Mouse (Mus musculus): ENCODE results near the gene Sirt2. TPM values are rescaled to one million over a fixed set of nuclear protein-coding genes. Genes with fewer than 3 reads are reported as not detected.

The Sirt2 gene
- total and polyA plus RNA-seq, 2 experiments: 15.1 to 52.9 TPM

DNA sequence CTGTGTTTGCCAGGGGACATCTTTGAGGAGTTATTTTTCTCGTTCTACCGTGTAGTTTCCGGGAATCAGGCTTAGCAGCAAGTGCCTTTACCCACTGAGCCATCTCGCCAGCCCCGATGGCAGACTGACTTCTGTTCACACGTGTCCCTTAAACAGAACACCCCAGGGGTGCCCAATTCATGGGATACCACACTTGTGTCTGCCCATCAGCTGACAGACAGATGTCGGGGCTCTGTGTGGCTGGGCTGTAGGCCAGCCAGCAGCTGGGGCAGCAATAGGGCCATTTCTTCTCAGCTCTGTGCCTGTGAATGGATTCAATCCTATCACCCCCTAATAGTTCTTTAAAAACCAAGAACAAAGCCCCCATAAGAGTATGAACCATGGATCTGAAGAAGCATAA, 8.6 kb downstream of the Sirt2 start:
- Histone ChIP-seq H3K79me2 (ENCODE audit: control insufficient read depth, insufficient read depth, low read length) (peaks cover 7% of the 10 kb centered on the region; the same call in 1 of the 2 replicates), H3K4me3 (ENCODE audit: insufficient read depth, low read depth, low read length) (no peak overlapping the region), H3K4me1 (ENCODE audit: control insufficient read depth, insufficient read depth, low read length) (peaks cover 8% of the 10 kb centered on the region), H3K9ac (ENCODE audit: low read depth, low read length) (no peak overlapping the region), H3K36me3 (ENCODE audit: control insufficient read depth, insufficient read depth, low read length) (0 out of 2 replicates have a peak, but pooled peaks cover 3% of the 10 kb centered on the region), H3K27me3 (ENCODE audit: control insufficient read depth, insufficient read depth, low read length) (no peaks in the 10 kb centered on the region), H3K27ac (replicated peaks; ENCODE audit: insufficient read depth, low read depth, low read length) (no peak overlapping the region)
- WGBS: 93% methylated on average over 7 of the region's 7 CpGs
- DNase-seq (ENCODE audit: extremely low read depth, low read depth, low spot score): no peak
- no peak for TF ChIP-seq POLR2A (IDR thresholded peaks at IDR 0.05; ENCODE audit: extremely low read depth, insufficient read depth, low read length)
- no peak for TF ChIP-seq CTCF (IDR thresholded peaks at IDR 0.05; ENCODE audit: low read depth, low read length)

DNA sequence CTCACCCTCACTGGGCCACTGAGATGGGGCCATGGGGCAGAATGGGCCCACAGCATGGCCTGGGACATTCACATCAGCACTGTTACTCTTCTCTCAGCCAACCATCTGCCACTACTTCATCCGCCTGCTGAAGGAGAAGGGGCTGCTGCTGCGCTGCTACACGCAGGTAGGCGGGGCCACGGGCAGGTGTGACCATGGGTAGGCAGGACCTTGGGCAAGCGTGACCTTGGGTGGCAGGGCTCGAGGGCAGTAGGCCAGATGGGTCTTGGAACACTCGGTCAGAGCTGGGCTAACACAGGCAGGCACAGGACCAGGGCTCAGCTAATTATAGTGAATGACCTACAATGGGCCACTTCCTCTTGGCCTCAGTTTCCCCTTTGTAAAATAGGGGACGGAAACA, 12.3 kb downstream of the Sirt2 start:
- 49% methylated on average over 9 of the region's 9 CpGs for WGBS
- Histone ChIP-seq H3K27ac (replicated peaks; ENCODE audit: insufficient read depth, low read depth, low read length) (no peak overlapping the region), H3K79me2 (ENCODE audit: control insufficient read depth, insufficient read depth, low read length) (no peaks in the 10 kb centered on the region), H3K4me3 (ENCODE audit: insufficient read depth, low read depth, low read length) (no peak overlapping the region), H3K36me3 (ENCODE audit: control insufficient read depth, insufficient read depth, low read length) (0 out of 2 replicates have a peak, but pooled peaks cover 3% of the 10 kb centered on the region), H3K27me3 (ENCODE audit: control insufficient read depth, insufficient read depth, low read length) (no peaks in the 10 kb centered on the region), H3K9ac (ENCODE audit: low read depth, low read length) (no peak overlapping the region), H3K4me1 (ENCODE audit: control insufficient read depth, insufficient read depth, low read length) (peaks cover 8% of the 10 kb centered on the region)
- peak; percentile 76 for DNase-seq (ENCODE audit: extremely low read depth, low read depth, low spot score)
- TF ChIP-seq CTCF (IDR thresholded peaks at IDR 0.05; ENCODE audit: low read depth, low read length) (no peak), POLR2A (IDR thresholded peaks at IDR 0.05; ENCODE audit: extremely low read depth, insufficient read depth, low read length) (no peak)

DNA sequence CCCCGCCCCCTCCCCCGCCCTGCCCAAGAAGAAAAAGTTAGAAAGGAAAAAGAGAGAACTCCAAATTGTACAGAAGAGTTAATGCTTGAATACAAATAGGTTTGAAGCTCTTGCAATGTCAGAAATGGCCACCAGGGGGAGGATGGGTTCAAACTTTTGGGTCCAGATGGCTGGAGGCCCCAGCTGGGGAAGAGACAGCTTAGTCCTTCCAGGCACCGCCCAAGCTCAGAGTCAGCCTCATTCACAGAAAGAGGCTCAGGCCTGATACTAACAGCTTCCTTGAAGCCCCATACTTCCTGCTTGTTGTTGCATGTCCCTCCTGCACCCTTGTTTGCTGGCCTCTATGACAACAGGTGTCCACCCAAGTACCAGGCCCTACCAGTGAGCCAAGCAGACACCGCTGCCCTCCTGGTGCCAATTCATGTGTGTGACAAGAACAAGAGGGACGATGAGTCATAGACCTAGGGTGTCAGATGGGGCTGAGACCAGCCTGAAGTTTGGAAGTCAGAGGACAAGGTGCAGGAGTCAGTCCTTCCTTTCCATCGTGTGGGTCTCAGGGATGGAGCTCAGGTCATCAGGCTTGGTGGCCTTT, 13.6 kb downstream of the Sirt2 start:
- Histone ChIP-seq H3K9ac (ENCODE audit: low read depth, low read length) (no peak overlapping the region), H3K27ac (replicated peaks; ENCODE audit: insufficient read depth, low read depth, low read length) (no peak overlapping the region), H3K4me3 (ENCODE audit: insufficient read depth, low read depth, low read length) (no peak overlapping the region), H3K79me2 (ENCODE audit: control insufficient read depth, insufficient read depth, low read length) (no peaks in the 10 kb centered on the region), H3K36me3 (ENCODE audit: control insufficient read depth, insufficient read depth, low read length) (no peaks in the 10 kb centered on the region), H3K4me1 (ENCODE audit: control insufficient read depth, insufficient read depth, low read length) (peaks cover 8% of the 10 kb centered on the region), H3K27me3 (ENCODE audit: control insufficient read depth, insufficient read depth, low read length) (no peaks in the 10 kb centered on the region)
- TF ChIP-seq POLR2A (IDR thresholded peaks at IDR 0.05; ENCODE audit: extremely low read depth, insufficient read depth, low read length): no peak
- peak; percentile 78 for TF ChIP-seq CTCF (IDR thresholded peaks at IDR 0.05; ENCODE audit: low read depth, low read length)
- WGBS: 49% methylated on average over 6 of the region's 6 CpGs
- DNase-seq (ENCODE audit: extremely low read depth, low read depth, low spot score): peak; percentile 53

DNA sequence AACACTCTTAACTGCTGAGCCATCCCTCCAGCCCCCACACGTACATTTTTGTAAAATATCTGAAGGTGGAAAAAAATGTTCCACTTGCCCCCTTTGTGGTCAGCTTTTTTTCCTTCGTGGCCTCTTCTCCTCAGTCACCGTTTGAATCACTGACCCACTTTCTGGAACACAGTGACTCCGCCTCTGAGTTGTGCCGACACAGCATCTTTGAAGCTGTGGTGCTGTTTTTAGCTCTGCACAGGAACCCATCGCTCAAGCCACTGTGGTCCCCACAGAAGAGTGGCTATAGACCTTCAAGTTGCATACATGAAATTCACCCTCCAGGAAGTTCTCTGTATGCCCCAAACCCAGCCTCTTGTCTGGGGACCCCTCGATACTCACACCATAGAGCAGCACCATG, 14.3 kb downstream of the Sirt2 start:
- TF ChIP-seq CTCF (IDR thresholded peaks at IDR 0.05; ENCODE audit: low read depth, low read length) (no peak), POLR2A (IDR thresholded peaks at IDR 0.05; ENCODE audit: extremely low read depth, insufficient read depth, low read length) (no peak)
- H3K4me3 ChIP-seq (ENCODE audit: insufficient read depth, low read depth, low read length): no peak overlapping the region
- WGBS: 70% methylated on average over 7 of the region's 7 CpGs
- no peak for DNase-seq (ENCODE audit: extremely low read depth, low read depth, low spot score)
- H3K4me1 ChIP-seq (ENCODE audit: control insufficient read depth, insufficient read depth, low read length): peaks cover 3% of the 10 kb centered on the region
- no peak overlapping the region for H3K27ac ChIP-seq (replicated peaks; ENCODE audit: insufficient read depth, low read depth, low read length)
- H3K79me2 ChIP-seq (ENCODE audit: control insufficient read depth, insufficient read depth, low read length): no peaks in the 10 kb centered on the region
- H3K36me3 ChIP-seq (ENCODE audit: control insufficient read depth, insufficient read depth, low read length): no peaks in the 10 kb centered on the region
- no peak overlapping the region for H3K9ac ChIP-seq (ENCODE audit: low read depth, low read length)
- no peaks in the 10 kb centered on the region for H3K27me3 ChIP-seq (ENCODE audit: control insufficient read depth, insufficient read depth, low read length)

DNA sequence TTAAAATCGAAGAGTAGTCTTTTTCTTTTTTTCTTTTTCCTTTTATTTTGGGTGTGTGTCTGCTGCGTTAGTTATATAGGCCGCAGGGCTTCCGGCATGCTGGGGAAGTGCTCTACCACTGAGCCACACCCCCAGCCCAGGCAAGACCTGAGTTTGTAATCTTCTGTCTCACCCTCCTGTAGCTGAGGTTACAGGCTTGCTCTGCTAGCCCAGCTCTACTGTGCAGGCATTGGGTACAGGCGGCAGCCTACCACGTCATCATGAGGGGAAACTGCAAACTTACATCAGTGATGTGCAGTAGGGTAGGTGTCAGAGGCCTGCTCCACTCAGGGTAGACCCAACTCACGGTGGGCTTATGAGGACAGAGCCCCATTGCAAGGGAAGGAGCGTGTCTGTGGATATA, 14.7 kb downstream of the Sirt2 start:
- Histone ChIP-seq H3K9ac (ENCODE audit: low read depth, low read length) (no peak overlapping the region), H3K27me3 (ENCODE audit: control insufficient read depth, insufficient read depth, low read length) (no peaks in the 10 kb centered on the region), H3K36me3 (ENCODE audit: control insufficient read depth, insufficient read depth, low read length) (no peaks in the 10 kb centered on the region; the same call in 1 of the 2 replicates), H3K4me1 (ENCODE audit: control insufficient read depth, insufficient read depth, low read length) (peaks cover 3% of the 10 kb centered on the region), H3K79me2 (ENCODE audit: control insufficient read depth, insufficient read depth, low read length) (no peaks in the 10 kb centered on the region), H3K4me3 (ENCODE audit: insufficient read depth, low read depth, low read length) (no peak overlapping the region), H3K27ac (replicated peaks; ENCODE audit: insufficient read depth, low read depth, low read length) (no peak overlapping the region)
- 90% methylated on average over 8 of the region's 8 CpGs for WGBS
- DNase-seq (ENCODE audit: extremely low read depth, low read depth, low spot score): no peak
- no peak for TF ChIP-seq CTCF (IDR thresholded peaks at IDR 0.05; ENCODE audit: low read depth, low read length)
- no peak for TF ChIP-seq POLR2A (IDR thresholded peaks at IDR 0.05; ENCODE audit: extremely low read depth, insufficient read depth, low read length)

DNA sequence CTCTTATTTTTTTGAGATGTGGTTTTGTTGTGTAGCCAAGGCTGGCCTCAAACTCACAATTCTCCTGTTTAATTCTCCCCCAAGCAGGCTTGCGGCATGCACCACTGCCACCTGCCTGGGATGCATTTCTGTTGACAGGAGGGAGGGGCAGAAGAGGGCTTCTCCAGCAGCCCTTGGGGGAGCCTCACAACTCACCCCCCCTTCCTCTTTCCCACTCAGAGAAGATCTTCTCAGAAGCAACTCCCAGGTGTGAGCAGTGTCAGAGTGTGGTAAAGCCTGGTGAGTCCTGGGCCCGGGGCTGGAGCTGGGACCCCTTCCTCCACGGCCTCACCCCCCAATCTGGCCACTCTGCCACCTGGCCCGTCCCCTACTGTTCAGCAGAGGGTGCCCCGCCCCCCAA, 18.6 kb downstream of the Sirt2 start:
- 88% methylated on average over 5 of the region's 5 CpGs for WGBS

More for the DNA sequence above, 18.6 kb downstream of the Sirt2 start:
- TF ChIP-seq CTCF (IDR thresholded peaks at IDR 0.05; ENCODE audit: low read depth, low read length) (no peak), POLR2A (IDR thresholded peaks at IDR 0.05; ENCODE audit: extremely low read depth, insufficient read depth, low read length) (no peak)
- H3K79me2 ChIP-seq (ENCODE audit: control insufficient read depth, insufficient read depth, low read length): no peaks in the 10 kb centered on the region
- no peak overlapping the region for H3K4me3 ChIP-seq (ENCODE audit: insufficient read depth, low read depth, low read length)
- H3K4me1 ChIP-seq (ENCODE audit: control insufficient read depth, insufficient read depth, low read length): no peaks in the 10 kb centered on the region
- DNase-seq (ENCODE audit: extremely low read depth, low read depth, low spot score): no peak
- no peaks in the 10 kb centered on the region; the same call in 1 of the 2 replicates for H3K36me3 ChIP-seq (ENCODE audit: control insufficient read depth, insufficient read depth, low read length)
- no peak overlapping the region for H3K27ac ChIP-seq (replicated peaks; ENCODE audit: insufficient read depth, low read depth, low read length)
- H3K9ac ChIP-seq (ENCODE audit: low read depth, low read length): no peak overlapping the region
- H3K27me3 ChIP-seq (ENCODE audit: control insufficient read depth, insufficient read depth, low read length): no peaks in the 10 kb centered on the region
